Mouse (Mus musculus) cortical plate, adult 2 months (tissue): ENCODE data around the gene Creld1. TPM values are rescaled to one million over a fixed set of nuclear protein-coding genes. Genes with fewer than 3 reads are reported as not detected.

Experiments
- H3K27ac ChIP-seq: fragments of 200-500 bp; 2 replicates; pipeline ENCODE4 v1.5.1; 2012; ENCODE audit warnings: low read length, control low read depth, inconsistent platforms; ENCODE audit not compliant: insufficient read depth
- H3K4me1 ChIP-seq: fragments of 200-500 bp; 2 replicates; pipeline ENCODE4 v1.6.1; 2011; ENCODE audit warnings: low read length; ENCODE audit not compliant: control insufficient read depth, insufficient read depth
- H3K4me3 ChIP-seq: fragments of 200-500 bp; 2 replicates; pipeline ENCODE4 v1.5.1; 2011; ENCODE audit warnings: mild to moderate bottlenecking, low read length, control low read depth; ENCODE audit not compliant: insufficient read depth
- CTCF ChIP-seq: fragments of 200-500 bp; IDR thresholded peaks from 2 replicates; pipeline ENCODE4 v1.5.1; 2011; ENCODE audit warnings: mild to moderate bottlenecking, control low read depth, low read length; ENCODE audit not compliant: insufficient read depth; ENCODE audit errors: extremely low read depth
- POLR2A ChIP-seq: fragments of 200-500 bp; IDR thresholded peaks from 2 replicates; pipeline ENCODE4 v1.6.1; 2011; ENCODE audit warnings: mild to moderate bottlenecking, low read length, control low read depth; ENCODE audit not compliant: insufficient read depth; ENCODE audit errors: extremely low read depth
- polyA plus RNA-seq: library from polyadenylated mRNA; depleted of rRNA; stranded (reverse); fragments of >200 nt; gene quantifications from 2 replicates; pipeline ENCODE4 v1.2.3, GENCODE M21; 2012

Creld1 gene
- polyA plus RNA-seq, 1 experiment, result 60.2 TPM

DNA sequence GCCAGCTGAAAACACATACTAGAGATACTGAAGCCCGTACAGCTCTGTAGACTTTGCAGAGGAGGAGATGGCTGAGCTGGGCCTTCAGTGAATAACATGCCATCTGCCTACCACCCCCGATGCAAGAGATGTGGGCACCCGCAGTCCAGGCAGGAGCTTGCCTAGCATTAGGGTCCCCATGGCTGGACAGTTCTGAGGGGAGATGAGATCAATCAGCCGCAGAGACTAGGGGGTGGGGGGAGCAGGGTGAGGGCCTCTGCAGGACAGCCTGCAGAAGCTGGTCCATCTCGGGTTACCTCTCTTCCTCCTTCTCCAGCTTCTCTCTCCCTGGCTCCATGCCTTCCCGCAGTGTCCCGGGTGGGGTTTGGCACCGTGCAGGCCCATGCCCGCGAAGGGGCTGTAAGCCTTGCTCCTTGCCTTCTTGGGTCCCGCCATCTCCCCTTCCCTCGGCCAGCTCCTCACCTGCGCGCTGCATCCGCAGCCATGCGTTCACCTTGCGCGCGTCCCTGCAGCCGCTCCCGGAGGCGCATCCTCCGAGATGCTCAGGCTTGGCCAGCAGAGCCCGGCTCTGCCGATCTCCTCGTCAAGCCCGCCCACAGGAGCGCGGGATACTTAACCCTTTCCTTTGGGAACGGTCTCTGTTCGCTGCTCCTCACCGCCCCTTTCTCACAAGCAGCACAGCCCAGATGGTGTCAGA is 18.4 kb downstream of the Creld1 start, which contains the start of gene Prrt3:
TSS of gene Prrt3 (minus strand) at position 544 of the 697 bp plus-strand sequence.
- Histone ChIP-seq H3K4me1 (no peaks in the 10 kb centered on the region), H3K27ac (peak within 1 kb of the TSS; percentile 67)
- no peak for TF ChIP-seq CTCF
- peak; percentile 79; the same call in 1 of the 2 replicates for TF ChIP-seq POLR2A

DNA sequence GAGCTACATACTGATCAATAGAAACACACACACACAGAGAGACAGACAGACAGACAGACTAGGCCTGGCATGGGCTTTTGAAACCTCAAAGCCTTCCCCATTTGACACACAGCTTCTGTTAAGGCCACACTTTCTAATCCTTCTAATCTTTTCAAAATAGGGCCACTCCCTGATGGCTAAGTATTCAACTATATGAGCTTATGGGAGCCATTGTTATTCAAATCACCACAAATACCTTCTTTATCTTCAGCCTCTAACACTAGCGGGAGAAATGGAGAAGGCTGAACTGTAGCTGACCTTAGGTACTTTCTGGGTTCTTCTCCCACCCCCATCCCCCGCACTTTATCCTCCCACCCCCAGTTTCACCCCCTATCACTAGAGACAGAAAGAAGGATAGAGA is 19.7 kb downstream of the Creld1 start:
- TF ChIP-seq POLR2A, result no peak
- TF ChIP-seq CTCF, result no peak
- H3K27ac ChIP-seq, result no peak overlapping the region
- no peaks in the 10 kb centered on the region for H3K4me1 ChIP-seq

More for the DNA sequence above, 18.4 kb downstream of the Creld1 start, which contains the start of gene Prrt3:
- H3K4me3 ChIP-seq, result peak within 1 kb of the TSS; percentile 77

DNA sequence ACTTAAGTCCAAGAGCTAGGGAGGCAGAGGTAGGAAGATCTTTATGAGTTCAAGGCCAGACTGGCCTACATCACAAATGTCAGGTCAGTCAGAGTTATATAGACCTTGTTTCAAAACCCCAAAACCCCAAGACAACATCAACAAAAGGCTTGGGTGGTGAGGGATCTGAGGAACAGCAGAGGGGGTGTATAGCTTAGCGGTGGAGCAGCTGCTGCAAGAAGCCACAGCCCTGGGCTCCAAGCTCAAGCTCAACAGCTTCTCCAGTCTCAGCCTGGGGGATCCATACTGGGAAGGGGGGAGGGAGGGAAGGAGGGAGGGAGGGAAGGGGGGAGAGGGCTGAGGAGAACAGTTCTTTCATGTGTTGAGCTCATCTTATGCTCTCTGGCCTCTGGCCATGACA is 22.6 kb downstream of the Creld1 start:
- no peak for TF ChIP-seq POLR2A
- Histone ChIP-seq H3K4me3 (no peak overlapping the region), H3K4me1 (no peaks in the 10 kb centered on the region), H3K27ac (no peak overlapping the region)

More for the DNA sequence above, 19.7 kb downstream of the Creld1 start:
- no peak overlapping the region for H3K4me3 ChIP-seq

DNA sequence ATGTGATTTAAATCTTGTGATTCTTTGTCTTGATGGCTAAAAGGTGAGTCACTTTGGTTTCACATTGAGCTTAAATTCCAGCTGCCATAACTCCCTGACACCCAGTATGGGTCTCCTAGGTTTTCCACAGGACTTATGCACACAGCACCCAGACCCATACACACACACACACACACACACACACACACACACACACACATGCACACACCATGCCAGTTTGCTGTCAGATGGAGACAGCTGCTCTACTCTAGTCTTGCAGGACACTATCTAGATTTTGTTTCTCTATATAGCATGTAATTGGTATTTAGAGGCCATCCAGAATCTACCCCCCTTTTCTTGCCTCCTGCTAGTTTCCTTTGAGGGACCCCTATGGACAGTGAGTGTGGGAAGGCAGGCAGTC is 24.0 kb downstream of the Creld1 start:
- H3K4me3 ChIP-seq, result no peak overlapping the region
- no peak for TF ChIP-seq CTCF
- TF ChIP-seq POLR2A, result no peak
- H3K4me1 ChIP-seq, result no peaks in the 10 kb centered on the region
- H3K27ac ChIP-seq, result no peak overlapping the region

DNA sequence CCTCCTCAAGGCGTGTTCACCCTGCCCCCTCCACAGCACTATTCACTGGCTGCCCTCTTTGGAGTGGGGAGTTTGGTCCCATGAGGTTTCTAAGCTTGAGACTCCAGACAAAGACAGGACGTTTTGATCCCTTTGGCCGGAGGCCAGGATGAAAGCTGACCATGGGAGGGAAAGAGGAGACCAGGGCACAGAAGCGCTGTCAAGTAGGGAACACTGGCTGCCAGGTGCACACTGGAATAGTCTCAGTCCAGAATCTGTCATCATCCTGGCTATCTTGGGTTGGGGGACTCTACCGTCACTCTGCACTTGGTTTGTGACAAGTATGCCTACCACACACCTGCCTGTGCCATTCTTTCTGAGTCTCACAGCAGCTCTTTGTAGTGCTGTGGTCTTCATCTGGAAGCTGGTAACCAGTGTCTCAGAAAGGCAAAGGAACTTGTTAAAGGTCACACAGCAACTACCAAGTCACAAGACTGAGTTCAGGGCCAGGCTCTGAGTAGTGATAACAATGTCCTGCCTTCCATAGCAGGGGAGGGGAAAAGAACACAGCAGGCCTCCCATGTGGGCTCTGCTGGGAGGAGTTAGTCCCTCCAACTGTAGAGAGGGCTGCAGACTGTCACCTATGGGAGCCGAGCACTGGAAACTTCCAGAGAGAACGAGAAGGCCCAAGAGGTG is 25.3 kb downstream of the Creld1 start:
- TF ChIP-seq CTCF, result no peak
- no peak for TF ChIP-seq POLR2A
- H3K27ac ChIP-seq, result no peak overlapping the region
- no peak overlapping the region for H3K4me3 ChIP-seq
- no peaks in the 10 kb centered on the region for H3K4me1 ChIP-seq

DNA sequence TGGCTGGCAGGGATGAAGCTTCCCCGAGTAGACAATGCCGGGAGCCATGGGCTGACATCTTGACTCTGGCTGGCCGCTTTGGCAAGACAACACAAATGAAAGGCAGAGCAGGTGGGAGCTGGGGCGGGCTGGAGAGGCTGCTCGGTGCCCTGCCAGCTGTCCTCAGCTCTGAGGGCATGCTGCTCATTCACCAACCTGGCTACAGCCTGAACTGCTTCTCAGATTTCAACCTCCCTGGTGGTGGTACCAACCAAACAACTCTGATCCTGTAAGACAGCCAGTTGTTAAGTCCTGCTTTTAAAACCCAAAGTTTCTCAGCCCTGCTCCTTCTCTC is 25.8 kb downstream of the Creld1 start:
- H3K4me1 ChIP-seq, result no peaks in the 10 kb centered on the region
- no peak overlapping the region for H3K4me3 ChIP-seq
- no peak for TF ChIP-seq POLR2A
- no peak for TF ChIP-seq CTCF
- no peak overlapping the region for H3K27ac ChIP-seq

DNA sequence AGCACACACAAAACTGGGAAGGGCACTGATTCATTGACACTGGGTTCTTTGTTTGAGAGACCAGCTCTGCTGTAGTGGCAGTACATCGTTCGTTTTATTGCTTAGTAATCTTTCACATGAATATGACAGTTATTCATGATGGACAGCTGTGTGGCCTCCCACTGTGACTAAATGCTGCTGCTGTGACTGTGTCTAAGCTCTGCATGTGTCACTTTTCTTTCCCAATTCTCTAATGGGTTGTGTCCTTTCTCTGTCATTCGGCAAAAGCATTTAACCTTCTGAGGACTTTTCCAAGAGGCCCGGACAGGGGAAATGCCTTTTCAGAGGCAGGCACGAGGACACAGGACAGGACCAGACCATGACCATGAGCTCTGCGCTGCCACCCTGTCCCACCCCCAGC is 30.8 kb downstream of the Creld1 start:
- Histone ChIP-seq H3K4me1 (no peaks in the 10 kb centered on the region), H3K27ac (no peak overlapping the region), H3K4me3 (no peak overlapping the region)
- no peak for TF ChIP-seq POLR2A
- TF ChIP-seq CTCF, result no peak

DNA sequence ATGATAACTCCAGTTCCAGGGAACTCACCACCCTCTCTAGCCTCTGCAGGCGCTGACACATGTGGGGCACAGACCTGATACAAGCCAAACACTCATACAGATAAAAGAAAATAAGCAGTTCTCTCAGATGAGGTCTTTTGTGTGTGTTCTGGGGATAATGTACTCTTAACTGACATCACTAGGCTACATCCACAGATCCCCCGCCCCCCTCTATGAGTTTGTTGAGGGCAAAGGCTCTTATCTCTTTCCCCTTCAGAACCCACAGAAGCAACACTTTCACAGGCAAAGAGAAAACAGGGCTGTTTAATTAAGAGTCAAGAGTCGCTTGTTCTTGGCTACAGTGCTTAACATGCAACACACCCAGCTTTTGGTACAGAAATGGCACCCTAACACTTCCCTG is 31.5 kb downstream of the Creld1 start:
- no peaks in the 10 kb centered on the region for H3K4me1 ChIP-seq
- no peak for TF ChIP-seq CTCF
- no peak for TF ChIP-seq POLR2A
- H3K4me3 ChIP-seq, result no peak overlapping the region
- no peak overlapping the region for H3K27ac ChIP-seq

DNA sequence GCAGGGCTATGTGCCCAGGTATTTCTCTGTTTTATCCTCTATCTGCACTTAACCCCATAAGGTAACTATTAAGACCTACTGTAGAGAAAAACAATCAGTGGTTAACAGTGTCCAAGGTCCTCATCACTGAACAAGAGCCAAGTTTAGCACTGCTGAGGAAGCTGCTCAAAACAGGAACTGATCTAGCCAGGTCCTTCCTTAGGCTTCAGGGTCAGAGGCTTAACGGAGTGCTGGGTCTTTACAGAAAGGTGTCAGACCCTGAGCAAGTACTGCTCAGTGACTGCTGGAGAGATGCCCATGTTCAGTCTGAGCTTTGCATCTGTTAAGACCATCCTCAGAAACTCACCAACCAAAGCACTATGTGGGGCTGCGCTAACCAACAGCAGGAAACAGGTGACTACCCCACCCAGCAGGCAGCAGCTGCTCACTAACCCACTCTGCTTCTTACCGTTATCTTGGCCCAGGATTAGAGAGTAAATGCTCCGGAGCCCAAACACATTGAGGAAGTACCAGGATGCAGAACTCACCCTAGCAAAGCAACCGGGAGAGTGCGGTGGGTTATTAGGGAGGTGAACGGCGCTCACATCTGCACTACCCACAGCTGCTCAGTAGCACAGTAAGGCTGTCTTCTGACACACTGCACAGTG is 34.5 kb downstream of the Creld1 start:
- H3K27ac ChIP-seq, result no peak overlapping the region
- H3K4me1 ChIP-seq, result no peaks in the 10 kb centered on the region
- TF ChIP-seq CTCF, result no peak
- TF ChIP-seq POLR2A, result no peak
- H3K4me3 ChIP-seq, result no peak overlapping the region

DNA sequence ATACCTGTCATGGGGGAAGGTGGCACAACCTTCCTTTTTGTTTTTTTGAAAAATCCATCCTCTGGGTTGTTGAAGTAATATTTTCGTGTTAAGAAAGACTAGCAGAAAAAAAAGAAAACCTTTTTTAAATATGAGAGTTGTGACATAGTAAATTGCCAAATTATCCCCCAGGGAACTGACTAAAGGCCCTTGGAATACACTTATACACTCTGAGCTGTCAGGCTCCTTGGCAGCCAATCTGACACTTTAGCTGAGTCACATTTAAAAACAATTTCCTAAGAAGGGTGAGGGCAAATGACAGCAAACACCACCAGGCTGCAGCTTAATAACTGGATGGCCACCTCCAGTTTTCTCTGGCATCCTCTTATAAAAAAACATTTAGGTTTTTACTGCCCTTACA is 39.2 kb downstream of the Creld1 start:
- Histone ChIP-seq H3K27ac (no peak overlapping the region), H3K4me1 (no peaks in the 10 kb centered on the region), H3K4me3 (no peak overlapping the region)
- no peak for TF ChIP-seq POLR2A
- no peak for TF ChIP-seq CTCF
